ENCODE assay signal across 33 mouse cellular contexts in genomic region chr13:59838464-59838863, GRCm38 (mm10). TPM values are rescaled to one million over a fixed set of nuclear protein-coding genes. Genes with fewer than 3 reads are reported as not detected.
"Had no signal": no experiment of that assay in that cellular context is flagged by ENCODE, and none has a peak within 500 bp of the region (broad histone marks: within the 10 kb centered on the region; RNA-seq: fewer than 3 reads in every experiment).

No protein-coding gene starts in this region.

- H3K9ac ChIP-seq: embryonic facial prominence, embryonic 12.5 days; embryonic facial prominence, embryonic 13.5 days; embryonic facial prominence, embryonic 15.5 days; forebrain, embryonic 12.5 days; forebrain, embryonic 13.5 days; forebrain, embryonic 15.5 days; forebrain, postnatal 0 days had no signal

- H3K4me2 ChIP-seq: embryonic facial prominence, embryonic 12.5 days; embryonic facial prominence, embryonic 13.5 days; embryonic facial prominence, embryonic 15.5 days; forebrain, embryonic 12.5 days; forebrain, embryonic 13.5 days; forebrain, embryonic 15.5 days had no signal

- H3K9me3 ChIP-seq: embryonic facial prominence, embryonic 10.5 days; embryonic facial prominence, embryonic 12.5 days; embryonic facial prominence, embryonic 13.5 days; embryonic facial prominence, embryonic 15.5 days; forebrain, embryonic 10.5 days; forebrain, embryonic 12.5 days; forebrain, embryonic 13.5 days; forebrain, embryonic 15.5 days had no signal

- H3K4me3 ChIP-seq: embryonic facial prominence, embryonic 10.5 days; embryonic facial prominence, embryonic 12.5 days; embryonic facial prominence, embryonic 13.5 days; embryonic facial prominence, embryonic 15.5 days; erythroblast, embryonic 14.5 days; forebrain, embryonic 10.5 days; forebrain, embryonic 12.5 days; forebrain, embryonic 13.5 days; forebrain, embryonic 15.5 days; gastrocnemius, adult 2 months; heart, adult 2 months had no signal

- H3K27ac ChIP-seq: embryonic facial prominence, embryonic 10.5 days; embryonic facial prominence, embryonic 12.5 days; embryonic facial prominence, embryonic 13.5 days; embryonic facial prominence, embryonic 15.5 days; forebrain, embryonic 10.5 days; forebrain, embryonic 12.5 days; forebrain, embryonic 13.5 days; forebrain, embryonic 15.5 days; gastrocnemius, adult 2 months; heart, adult 2 months had no signal

- H3K4me1 ChIP-seq: embryonic facial prominence, embryonic 12.5 days; forebrain, embryonic 12.5 days; forebrain, embryonic 13.5 days; forebrain, embryonic 15.5 days had no signal

- H3K27me3 ChIP-seq: embryonic facial prominence, embryonic 12.5 days; embryonic facial prominence, embryonic 13.5 days; embryonic facial prominence, embryonic 15.5 days; forebrain, embryonic 12.5 days; forebrain, embryonic 13.5 days; forebrain, embryonic 15.5 days had no signal

- H3K36me3 ChIP-seq: embryonic facial prominence, embryonic 10.5 days; embryonic facial prominence, embryonic 12.5 days; embryonic facial prominence, embryonic 13.5 days; embryonic facial prominence, embryonic 15.5 days; forebrain, embryonic 10.5 days; forebrain, embryonic 12.5 days; forebrain, embryonic 15.5 days had no signal

- DNase-seq: cerebellum, adult 2 months; cerebellum, adult 8-10 months; cerebellum, adult 9-10 months; cerebellum, adult 9-11 months; cerebellum, postnatal 10 days; cerebellum, postnatal 14 days; cerebellum, postnatal 25 days; embryo, embryonic 11 days; forebrain, postnatal 0 days; gastrocnemius, adult 2 months; gastrocnemius, postnatal 10 days; gastrocnemius, postnatal 14 days; gastrocnemius, postnatal 25 days; gastrocnemius, postnatal 36 days; heart, adult 18-20 months had no signal

- ATAC-seq: forebrain, embryonic 13.5 days; forebrain, embryonic 14.5 days; forebrain, embryonic 15.5 days; forebrain, embryonic 16.5 days; forebrain, postnatal 0 days had no signal

RNA-seq across cellular contexts. Expression of gene Gm49354, which starts 56.4 kb away (rescaled TPM):
- polyA plus RNA-seq: cerebellum, adult 2 months; cortical plate, adult 2 months; embryonic facial prominence, embryonic 10.5 days; embryonic facial prominence, embryonic 11.5 days; embryonic facial prominence, embryonic 12.5 days; embryonic facial prominence, embryonic 13.5 days; embryonic facial prominence, embryonic 14.5 days; embryonic facial prominence, embryonic 15.5 days; forebrain, embryonic 10.5 days; forebrain, embryonic 11.5 days; forebrain, embryonic 12.5 days; forebrain, embryonic 13.5 days; forebrain, embryonic 14.5 days; forebrain, embryonic 15.5 days; forebrain, embryonic 16.5 days; forebrain, postnatal 0 days; frontal cortex, adult 2 months; gonadal fat pad, adult 2 months; heart, adult 2 months had no signal
